Mouse (Mus musculus) G1E (cell line): ENCODE results near the gene Mmp24.

ENCODE experiments used
- CTCF ChIP-seq: IDR thresholded peaks from 2 replicates; pipeline ENCODE4 v1.5.1; 2012; ENCODE audit warnings: low read depth, low read length, inconsistent platforms, mixed read lengths
- GATA1 ChIP-seq: IDR thresholded peaks from 2 replicates; pipeline ENCODE4 v1.6.1; 2012; ENCODE audit warnings: borderline replicate concordance, low read length, inconsistent platforms, mixed read lengths
- GATA2 ChIP-seq: IDR thresholded peaks from 2 replicates; pipeline ENCODE4 v1.6.1; 2012; ENCODE audit warnings: low read depth, low read length, inconsistent platforms, borderline replicate concordance
- POLR2AphosphoS5 ChIP-seq: IDR thresholded peaks from 2 replicates; pipeline ENCODE4 v1.6.1; 2012; ENCODE audit warnings: low read depth, low read length, inconsistent platforms; ENCODE audit not compliant: insufficient replicate concordance
- TAL1 ChIP-seq: conservative IDR thresholded peaks from 2 replicates; pipeline ENCODE4 v1.6.1; 2012; ENCODE audit warnings: low read depth, low read length, inconsistent platforms, mixed read lengths

GRCm38 (mm10) chr2:155726302-155726701 lies 48.8 kb upstream of the Mmp24 start:
- TF ChIP-seq CTCF (no peak), GATA1 (no peak), TAL1 (no peak), POLR2AphosphoS5 (no peak), GATA2 (no peak)
